In the genomic region with DNA sequence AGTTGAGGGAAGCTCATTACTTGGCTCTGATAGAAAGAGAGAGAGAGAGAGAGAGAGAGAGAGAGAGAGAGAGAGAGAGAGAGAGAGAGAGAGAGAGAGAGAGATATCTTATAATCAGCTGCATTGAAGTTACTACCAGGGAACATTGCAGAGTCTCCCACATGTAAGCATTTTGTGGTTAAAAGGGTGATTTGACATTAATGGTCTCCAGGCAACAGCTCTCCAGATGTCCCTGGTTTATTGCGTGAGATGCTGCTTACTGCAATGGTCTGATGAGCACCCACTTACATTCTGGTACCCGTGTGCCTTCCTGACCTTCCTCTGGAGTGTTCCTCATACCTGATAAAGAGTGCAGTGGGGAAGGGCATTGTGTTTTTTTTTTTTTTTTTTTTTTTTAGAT, we compare ENCODE assay signal across 25 mouse cellular contexts. TPM values are rescaled to one million over a fixed set of nuclear protein-coding genes. Genes with fewer than 3 reads are reported as not detected.
"Had no signal": no experiment of that assay in that cellular context is flagged by ENCODE, and none has a peak within 500 bp of the region (broad histone marks: within the 10 kb centered on the region; RNA-seq: fewer than 3 reads in every experiment).

No protein-coding gene starts in this region.

- H3K4me3 ChIP-seq: layer of hippocampus, adult 2 months; limb, embryonic 10.5 days; limb, embryonic 13.5 days; liver, embryonic 12.5 days; liver, embryonic 15.5 days; lung, embryonic 15.5 days; midbrain, embryonic 12.5 days; midbrain, embryonic 15.5 days had no signal

- H3K36me3 ChIP-seq: limb, embryonic 10.5 days; limb, embryonic 13.5 days; liver, embryonic 12.5 days; liver, embryonic 15.5 days; lung, embryonic 15.5 days; midbrain, embryonic 12.5 days; midbrain, embryonic 15.5 days had no signal

- DNase-seq: kidney, adult 9 months; kidney, postnatal 14 days; kidney, postnatal 4 days; layer of hippocampus, adult 9-11 months; liver; lung, adult 18-20 months; lung, postnatal 10 days; lung, postnatal 36 days; thymus, adult 18-20 months; thymus, postnatal 36 days had no signal

- ATAC-seq: liver, embryonic 12.5 days; midbrain, embryonic 15.5 days had no signal

- H3K9ac ChIP-seq: limb, embryonic 13.5 days; liver, embryonic 12.5 days; liver, embryonic 15.5 days; lung, embryonic 15.5 days; midbrain, embryonic 12.5 days; midbrain, embryonic 15.5 days had no signal

- H3K27ac ChIP-seq: layer of hippocampus, adult 2 months; limb, embryonic 10.5 days; limb, embryonic 13.5 days; liver, embryonic 12.5 days; liver, embryonic 15.5 days; lung, embryonic 15.5 days; midbrain, embryonic 12.5 days; midbrain, embryonic 15.5 days had no signal

- H3K4me1 ChIP-seq: limb, embryonic 10.5 days; liver, embryonic 15.5 days; lung, embryonic 15.5 days; midbrain, embryonic 12.5 days; midbrain, embryonic 15.5 days had no signal

- H3K9me3 ChIP-seq: limb, embryonic 10.5 days; limb, embryonic 13.5 days; liver, embryonic 12.5 days; liver, embryonic 15.5 days; lung, embryonic 15.5 days; midbrain, embryonic 12.5 days; midbrain, embryonic 15.5 days had no signal

- H3K27me3 ChIP-seq: limb, embryonic 13.5 days; liver, embryonic 12.5 days; liver, embryonic 15.5 days; lung, embryonic 15.5 days; midbrain, embryonic 12.5 days; midbrain, embryonic 15.5 days had no signal

- H3K4me2 ChIP-seq: limb, embryonic 13.5 days; liver, embryonic 12.5 days; liver, embryonic 15.5 days; lung, embryonic 15.5 days; midbrain, embryonic 12.5 days; midbrain, embryonic 15.5 days had no signal

RNA-seq across cellular contexts. Expression of a gene that starts 40.0 kb away (rescaled TPM):
- total RNA-seq: layer of hippocampus, adult 2 months; layer of hippocampus, postnatal 25 days; left cerebral cortex, adult 18-20 months; left cerebral cortex, postnatal 25 days had no signal
- polyA plus RNA-seq: liver, embryonic 12.5 days; liver, embryonic 15.5 days; neural tube, embryonic 11.5 days; small intestine, adult 2 months; spleen, adult 2 months; testis, adult 2 months had no signal

RNA-seq across cellular contexts. Expression of a gene that starts 53.3 kb away (rescaled TPM):
- total RNA-seq: layer of hippocampus, adult 2 months; layer of hippocampus, postnatal 25 days; left cerebral cortex, adult 18-20 months; left cerebral cortex, postnatal 25 days had no signal
- polyA plus RNA-seq: testis, adult 2 months had no signal
